Mouse (Mus musculus) myocyte (in vitro differentiated cells): Measurements from ENCODE around the gene Crnkl1. TPM values are rescaled to one million over a fixed set of nuclear protein-coding genes. Genes with fewer than 3 reads are reported as not detected.

Source experiments
- H3K27me3 ChIP-seq: one replicate; pipeline ENCODE4 v1.6.1; 2011; ENCODE audit not compliant: control insufficient read depth, insufficient read depth, insufficient read length
- H3K36me3 ChIP-seq: one replicate; pipeline ENCODE4 v1.6.1; 2011; ENCODE audit not compliant: control insufficient read depth, insufficient read depth
- H3K4me2 ChIP-seq: one replicate; pipeline ENCODE4 v1.6.1; 2011; ENCODE audit warnings: low read depth, control low read depth
- H3K4me3 ChIP-seq: one replicate; pipeline ENCODE4 v1.5.1; 2011; ENCODE audit warnings: mild to moderate bottlenecking, control low read depth, moderate library complexity
- H3K79me2 ChIP-seq: one replicate; pipeline ENCODE4 v1.6.1; 2011; ENCODE audit not compliant: control insufficient read depth, insufficient read depth
- H3ac ChIP-seq: one replicate; pipeline ENCODE4 v1.6.1; 2011; ENCODE audit not compliant: control insufficient read depth, insufficient read length
- CEBPB ChIP-seq: IDR thresholded peaks from 2 replicates; pipeline ENCODE4 v1.6.1; 2011; ENCODE audit warnings: mild to moderate bottlenecking, moderate library complexity; ENCODE audit not compliant: poor library complexity, insufficient read depth, severe bottlenecking
- E2F4 ChIP-seq: IDR thresholded peaks from one replicate; pipeline ENCODE4 v1.6.1; 2011; ENCODE audit warnings: mild to moderate bottlenecking, control low read depth, moderate library complexity; ENCODE audit not compliant: insufficient read depth
- MAX ChIP-seq: IDR thresholded peaks from one replicate; pipeline ENCODE4 v1.6.1; 2011; ENCODE audit warnings: low read depth, mild to moderate bottlenecking, control low read depth
- MYOD1 ChIP-seq, 3 experiments: IDR thresholded peaks; one replicate each; pipeline ENCODE4 v1.6.1; 2011; ENCODE audit warnings: control low read depth in 2 of 3, low read depth in 2 of 3, mild to moderate bottlenecking in 2 of 3, moderate library complexity in 1 of 3; ENCODE audit not compliant: insufficient read length in 2 of 3, control insufficient read depth in 1 of 3
- MYOG ChIP-seq, 3 experiments: IDR thresholded peaks; one replicate each; pipeline ENCODE4 v1.6.1; 2011; ENCODE audit warnings: control low read depth in 2 of 3, low read depth in 2 of 3, mild to moderate bottlenecking in 2 of 3; ENCODE audit not compliant: insufficient read length in 2 of 3, control insufficient read depth in 1 of 3, insufficient read depth in 1 of 3
- POLR2A ChIP-seq: IDR thresholded peaks from one replicate; pipeline ENCODE4 v1.6.1; 2011; ENCODE audit warnings: low read depth, mild to moderate bottlenecking, control low read depth, moderate library complexity; ENCODE audit not compliant: insufficient read length
- POLR2AphosphoS2 ChIP-seq: IDR thresholded peaks from one replicate; pipeline ENCODE4 v1.6.1; 2011; ENCODE audit warnings: low read depth, control low read depth; ENCODE audit not compliant: insufficient read length
- REST ChIP-seq: IDR thresholded peaks from one replicate; pipeline ENCODE4 v1.6.1; 2011; ENCODE audit warnings: mild to moderate bottlenecking, control low read depth, moderate library complexity; ENCODE audit not compliant: insufficient read depth, insufficient read length
- SRF ChIP-seq: IDR thresholded peaks from one replicate; pipeline ENCODE4 v1.6.1; 2011; ENCODE audit warnings: low read depth; ENCODE audit not compliant: control insufficient read depth, insufficient read length
- TCF12 ChIP-seq: IDR thresholded peaks from one replicate; pipeline ENCODE4 v1.6.1; 2011; ENCODE audit warnings: mild to moderate bottlenecking, control low read depth; ENCODE audit not compliant: poor library complexity, insufficient read depth, severe bottlenecking
- TCF3 ChIP-seq: IDR thresholded peaks from one replicate; pipeline ENCODE4 v1.6.1; 2011; ENCODE audit warnings: low read depth, control low read depth; ENCODE audit not compliant: insufficient read length
- USF1 ChIP-seq: IDR thresholded peaks from one replicate; pipeline ENCODE4 v1.6.1; 2011; ENCODE audit warnings: low read depth, mild to moderate bottlenecking, control low read depth, moderate library complexity
- polyA plus RNA-seq: library from polyadenylated mRNA; unstranded; fragments of >200 nt; fragmentation: generic; extraction: Trizol; gene quantifications from one replicate; pipeline ENCODE4 v1.2.1, GENCODE M21; 2012; ENCODE audit warnings: missing spikeins

Crnkl1 gene
- polyA plus RNA-seq, 1 experiment, result 10.9 TPM

DNA sequence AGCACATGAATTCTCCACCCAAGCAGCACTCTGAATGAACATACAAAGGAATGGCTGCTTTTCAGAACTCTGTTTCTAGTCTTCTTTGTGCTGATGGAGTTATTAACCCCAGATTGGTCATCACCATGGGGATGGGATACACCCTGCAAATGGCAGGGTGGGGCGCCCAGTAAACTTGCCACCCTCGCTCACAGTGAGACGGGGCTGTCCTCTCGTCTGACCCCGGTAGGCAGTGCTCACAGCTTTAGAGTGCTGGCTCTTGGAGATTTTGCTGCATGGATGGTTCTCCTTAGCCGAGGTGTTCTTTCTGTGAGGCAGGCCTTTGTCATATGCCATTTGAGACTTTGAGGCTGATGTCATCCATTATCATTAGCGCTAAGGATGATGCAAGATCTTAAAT is 23.7 kb upstream of the Crnkl1 start:
- no peak for TF ChIP-seq MYOG (IDR thresholded peaks at IDR 0.05; ENCODE audit: control insufficient read depth in 1 of 3, insufficient read depth in 1 of 3, insufficient read length in 2 of 3, low read depth in 2 of 3)
- no peak for TF ChIP-seq E2F4
- TF ChIP-seq MAX, result no peak
- no peak for TF ChIP-seq USF1
- TF ChIP-seq TCF3, result no peak
- TF ChIP-seq TCF12, result no peak
- TF ChIP-seq POLR2AphosphoS2, result no peak
- no peak for TF ChIP-seq SRF
- TF ChIP-seq MYOD1 (IDR thresholded peaks at IDR 0.05; ENCODE audit: control insufficient read depth in 1 of 3, insufficient read length in 2 of 3, low read depth in 2 of 3), result no peak
- no peak for TF ChIP-seq CEBPB
- TF ChIP-seq REST, result no peak
- TF ChIP-seq POLR2A, result no peak
- Histone ChIP-seq H3K27me3 (no peaks in the 10 kb centered on the region), H3K4me3 (no peak overlapping the region), H3K79me2 (no peaks in the 10 kb centered on the region), H3K4me2 (no peak overlapping the region), H3K36me3 (no peaks in the 10 kb centered on the region), H3ac (no peak overlapping the region)

DNA sequence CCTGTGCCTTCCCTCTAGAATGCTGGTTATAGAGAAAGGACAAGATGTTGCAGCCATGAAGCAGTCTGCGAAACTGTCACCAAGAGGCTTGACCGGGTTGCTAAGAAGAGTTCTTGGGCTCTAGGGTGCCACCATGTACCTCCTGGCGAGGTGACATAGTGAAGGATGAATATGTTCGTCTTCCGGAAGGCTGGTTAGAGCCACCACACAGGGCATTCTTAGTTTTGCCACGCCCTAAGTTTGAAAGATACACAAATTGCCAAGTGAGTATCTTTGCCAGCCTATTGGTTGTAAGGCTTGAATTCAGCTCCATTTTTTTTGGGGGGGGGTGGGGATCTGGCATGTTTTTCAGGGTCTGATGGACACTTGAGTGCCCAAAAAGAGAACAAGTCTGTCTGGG is 23.3 kb upstream of the Crnkl1 start:
- H3K27me3 ChIP-seq, result no peaks in the 10 kb centered on the region
- H3K4me2 ChIP-seq, result no peak overlapping the region
- H3K4me3 ChIP-seq, result no peak overlapping the region
- no peaks in the 10 kb centered on the region for H3K36me3 ChIP-seq
- H3ac ChIP-seq, result no peak overlapping the region
- no peaks in the 10 kb centered on the region for H3K79me2 ChIP-seq
- TF ChIP-seq TCF12 (no peak), MAX (no peak), E2F4 (no peak), TCF3 (no peak), MYOD1 (IDR thresholded peaks at IDR 0.05; ENCODE audit: control insufficient read depth in 1 of 3, insufficient read length in 2 of 3, low read depth in 2 of 3) (no peak), USF1 (no peak), SRF (no peak)

- no peak overlapping the region for H3K4me3 ChIP-seq
- no peaks in the 10 kb centered on the region for H3K27me3 ChIP-seq
- H3K4me2 ChIP-seq, result no peak overlapping the region
- TF ChIP-seq POLR2A, result no peak
- TF ChIP-seq USF1, result no peak
- TF ChIP-seq CEBPB, result no peak
- no peak for TF ChIP-seq SRF
- TF ChIP-seq POLR2AphosphoS2, result no peak
- TF ChIP-seq REST, result no peak
- TF ChIP-seq MYOD1 (IDR thresholded peaks at IDR 0.05; ENCODE audit: control insufficient read depth in 1 of 3, insufficient read length in 2 of 3, low read depth in 2 of 3), result no peak
- no peak for TF ChIP-seq TCF12
- H3ac ChIP-seq, result no peak overlapping the region
- H3K36me3 ChIP-seq, result no peaks in the 10 kb centered on the region
- no peaks in the 10 kb centered on the region for H3K79me2 ChIP-seq
Observed at GRCm38 (mm10) chr2:145957450-145957849, 22.6 kb upstream of the Crnkl1 start.

- Histone ChIP-seq H3ac (no peak overlapping the region), H3K79me2 (no peaks in the 10 kb centered on the region), H3K4me2 (no peak overlapping the region), H3K4me3 (no peak overlapping the region), H3K36me3 (no peaks in the 10 kb centered on the region), H3K27me3 (no peaks in the 10 kb centered on the region)
- TF ChIP-seq SRF, result no peak
- TF ChIP-seq USF1, result no peak
- TF ChIP-seq MYOD1 (IDR thresholded peaks at IDR 0.05; ENCODE audit: control insufficient read depth in 1 of 3, insufficient read length in 2 of 3, low read depth in 2 of 3), result no peak
- TF ChIP-seq CEBPB, result no peak
- no peak for TF ChIP-seq MAX
- TF ChIP-seq REST, result no peak
Observed at GRCm38 (mm10) chr2:145956318-145956717, 21.5 kb upstream of the Crnkl1 start.

- Histone ChIP-seq H3ac (no peak overlapping the region), H3K4me2 (no peak overlapping the region), H3K36me3 (no peaks in the 10 kb centered on the region), H3K27me3 (no peaks in the 10 kb centered on the region), H3K4me3 (no peak overlapping the region), H3K79me2 (no peaks in the 10 kb centered on the region)
- TF ChIP-seq CEBPB, result no peak
- no peak for TF ChIP-seq MYOD1 (IDR thresholded peaks at IDR 0.05; ENCODE audit: control insufficient read depth in 1 of 3, insufficient read length in 2 of 3, low read depth in 2 of 3)
- no peak for TF ChIP-seq MAX
- no peak for TF ChIP-seq SRF
- no peak for TF ChIP-seq POLR2AphosphoS2
- no peak for TF ChIP-seq TCF12
- TF ChIP-seq POLR2A, result no peak
- TF ChIP-seq MYOG (IDR thresholded peaks at IDR 0.05; ENCODE audit: control insufficient read depth in 1 of 3, insufficient read depth in 1 of 3, insufficient read length in 2 of 3, low read depth in 2 of 3), result no peak
Observed at GRCm38 (mm10) chr2:145955844-145956243, 21.0 kb upstream of the Crnkl1 start.
